Mouse (Mus musculus) limb, embryonic 10.5 days (tissue): ENCODE measurements around the gene Kdm5a. TPM values are rescaled to one million over a fixed set of nuclear protein-coding genes. Genes with fewer than 3 reads are reported as not detected.

Experiments
- DNase-seq: peaks from one replicate; pipeline ENCODE4 v3.0.0-alpha.2; 2017; ENCODE audit warnings: low spot score
- H3K27ac ChIP-seq: fragments of 300-500 bp; sonication (generic); 2 replicates; pipeline ENCODE4 v1.5.1; 2016; ENCODE audit warnings: mild to moderate bottlenecking
- H3K27me3 ChIP-seq: fragments of 300-500 bp; sonication (generic); 2 replicates; pipeline ENCODE4 v1.6.1; 2016; ENCODE audit warnings: low read depth, mild to moderate bottlenecking; ENCODE audit not compliant: poor library complexity, severe bottlenecking
- H3K36me3 ChIP-seq: fragments of 300-500 bp; sonication (generic); 2 replicates; pipeline ENCODE4 v1.6.1; 2016; ENCODE audit warnings: mild to moderate bottlenecking, moderate library complexity
- H3K4me1 ChIP-seq: fragments of 300-500 bp; sonication (generic); 2 replicates; pipeline ENCODE4 v1.6.1; 2016
- H3K4me3 ChIP-seq: fragments of 300-500 bp; sonication (generic); 2 replicates; pipeline ENCODE4 v1.5.1; 2016; ENCODE audit warnings: mild to moderate bottlenecking, moderate library complexity
- H3K9me3 ChIP-seq: fragments of 300-500 bp; sonication (generic); replicated peaks from 2 replicates; pipeline ENCODE4 v1.6.1; 2016; ENCODE audit warnings: mild to moderate bottlenecking
- WGBS: fragments of 180-500 bp; shearing (Covaris S2); methylation state at CpG from one replicate; pipeline ENCODE4 v1.1.7; 2016; 5-methylcytosine and 5-hydroxymethylcytosine counted together
- polyA plus RNA-seq: library from polyadenylated mRNA; unstranded; fragments of >200 nt; fragmentation: Nextera tagmentation; extraction: Ambion mirVana; gene quantifications from 2 replicates; pipeline ENCODE4 v1.2.1, GENCODE M21; 2016

The Kdm5a gene
- polyA plus RNA-seq, 1 experiment from 2014 or later, result 45.7 TPM

DNA sequence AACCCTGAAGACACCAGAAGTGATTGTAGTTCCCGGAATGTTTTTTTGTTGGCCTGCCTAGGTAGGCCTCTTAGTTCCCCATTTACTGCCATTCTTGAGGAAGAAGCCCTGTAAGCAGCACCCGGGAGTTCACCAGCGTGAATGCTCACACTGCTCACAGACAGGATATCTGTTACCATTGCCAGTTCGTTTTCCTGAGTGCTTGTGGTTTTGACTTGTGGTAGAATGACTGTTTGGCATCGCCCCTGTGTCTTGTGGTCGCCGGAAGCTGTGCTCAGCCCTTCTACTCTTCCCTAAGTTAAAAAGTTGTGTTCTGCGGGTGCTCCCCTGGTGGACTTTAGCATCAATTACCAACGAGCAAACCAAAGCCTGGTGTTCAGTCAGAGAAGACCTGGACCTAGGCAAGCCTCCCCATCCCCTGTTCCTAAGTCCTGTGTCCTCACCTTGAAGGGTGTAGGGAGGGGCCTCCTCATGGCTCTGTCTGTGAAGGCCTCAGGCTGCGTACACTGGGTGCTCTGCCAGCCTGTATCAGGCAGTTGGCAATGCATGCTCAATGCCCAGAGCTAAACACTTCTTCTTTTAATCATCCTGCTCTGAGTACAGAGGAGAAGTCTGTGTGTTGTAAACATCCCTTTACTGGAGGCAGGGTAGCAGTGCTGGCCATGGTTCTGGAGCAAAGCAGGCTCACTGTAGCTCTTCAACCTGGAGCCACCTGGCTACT is 102.8 kb downstream of the Kdm5a start:
- no peak for DNase-seq
- Histone ChIP-seq H3K27me3 (peaks cover 39% of the 10 kb centered on the region), H3K27ac (no peak overlapping the region), H3K4me1 (peaks cover 16% of the 10 kb centered on the region), H3K4me3 (no peak overlapping the region), H3K9me3 (no peaks in the 10 kb centered on the region), H3K36me3 (no peaks in the 10 kb centered on the region)
- 74% methylated on average over 10 of the region's 10 CpGs for WGBS

- Histone ChIP-seq H3K27me3 (peaks cover 24% of the 10 kb centered on the region), H3K4me1 (peaks cover 27% of the 10 kb centered on the region), H3K9me3 (no peaks in the 10 kb centered on the region), H3K4me3 (no peak overlapping the region), H3K27ac (no peak overlapping the region), H3K36me3 (no peaks in the 10 kb centered on the region)
- DNase-seq, result no peak
- WGBS, result 93% methylated on average over 4 of the region's 4 CpGs
Observed at GRCm38 (mm10) chr6:120468259-120468658, 104.3 kb downstream of the Kdm5a start.

DNA sequence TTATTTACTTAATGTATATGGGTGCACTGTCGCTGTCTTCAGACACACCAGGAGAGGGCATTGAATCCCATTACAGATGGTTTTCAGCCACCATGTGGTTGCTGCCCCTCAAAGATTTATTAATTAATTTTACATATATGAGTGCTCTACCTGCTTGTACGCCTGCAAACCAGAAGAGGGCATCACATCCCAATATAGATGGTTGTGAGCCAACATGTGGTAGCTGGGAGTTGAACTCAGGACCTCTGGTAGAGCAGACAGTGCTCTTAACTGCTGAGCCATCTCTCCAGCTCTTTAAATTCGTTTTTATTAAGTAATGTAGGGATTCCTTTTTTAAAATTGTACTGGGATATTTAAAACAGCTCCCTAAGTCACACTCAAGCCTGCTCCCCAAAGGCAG is 105.3 kb downstream of the Kdm5a start:
- Histone ChIP-seq H3K9me3 (no peaks in the 10 kb centered on the region), H3K36me3 (no peaks in the 10 kb centered on the region), H3K27ac (no peak overlapping the region), H3K4me1 (peaks cover 25% of the 10 kb centered on the region), H3K27me3 (peaks cover 14% of the 10 kb centered on the region), H3K4me3 (no peak overlapping the region)
- 69% methylated on average over 3 of the region's 3 CpGs for WGBS
- no peak for DNase-seq

- peaks cover 9% of the 10 kb centered on the region for H3K27me3 ChIP-seq
- no peak for DNase-seq
- peaks cover 25% of the 10 kb centered on the region for H3K4me1 ChIP-seq
- no peak overlapping the region for H3K4me3 ChIP-seq
- no peak overlapping the region for H3K27ac ChIP-seq
- no peaks in the 10 kb centered on the region for H3K9me3 ChIP-seq
- no peaks in the 10 kb centered on the region for H3K36me3 ChIP-seq
Observed at GRCm38 (mm10) chr6:120469770-120470169, 105.8 kb downstream of the Kdm5a start.

DNA sequence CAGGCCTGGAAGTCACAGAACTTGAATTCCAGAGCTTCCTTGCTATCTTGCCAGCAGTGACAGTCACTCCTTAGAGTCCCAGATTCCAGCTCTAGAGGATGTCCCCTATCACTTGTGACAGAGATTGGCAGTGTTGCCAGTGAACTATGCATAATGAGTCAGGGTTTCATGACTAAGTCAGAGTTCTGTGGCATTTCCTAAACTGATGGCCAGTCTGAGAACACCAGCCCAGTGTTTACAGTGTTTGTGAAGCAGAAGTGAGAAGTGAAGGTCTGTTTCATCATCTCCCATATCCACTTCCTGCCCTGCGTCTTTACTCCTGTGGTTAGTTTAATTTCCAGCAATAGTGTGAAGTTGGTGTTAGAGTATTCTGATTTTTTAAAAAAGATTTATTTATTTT is 106.7 kb downstream of the Kdm5a start:
- Histone ChIP-seq H3K27me3 (peaks cover under 1% of the 10 kb centered on the region), H3K36me3 (no peaks in the 10 kb centered on the region), H3K4me1 (peaks cover 25% of the 10 kb centered on the region), H3K27ac (no peak overlapping the region), H3K4me3 (no peak overlapping the region), H3K9me3 (no peaks in the 10 kb centered on the region)
- WGBS, result 77% methylated on average over 1 of the region's 1 CpGs
- no peak for DNase-seq

- Histone ChIP-seq H3K36me3 (no peaks in the 10 kb centered on the region), H3K4me3 (no peak overlapping the region), H3K27me3 (no peaks in the 10 kb centered on the region), H3K27ac (peak overlapping the region; percentile 37; the same call in 1 of the 2 replicates), H3K9me3 (no peaks in the 10 kb centered on the region), H3K4me1 (peaks cover 25% of the 10 kb centered on the region)
- DNase-seq, result no peak
- WGBS, result 14% methylated on average over 5 of the region's 5 CpGs
Observed at GRCm38 (mm10) chr6:120471991-120472441, 108.1 kb downstream of the Kdm5a start.

GRCm38 (mm10) chr6:120472455-120473140 is 108.7 kb downstream of the Kdm5a start:
- Histone ChIP-seq H3K36me3 (no peaks in the 10 kb centered on the region), H3K27me3 (no peaks in the 10 kb centered on the region), H3K27ac (peak overlapping the region; percentile 37), H3K4me1 (peaks cover 25% of the 10 kb centered on the region), H3K4me3 (no peak overlapping the region), H3K9me3 (no peaks in the 10 kb centered on the region)
- no peak for DNase-seq
- 28% methylated on average over 8 of the region's 8 CpGs for WGBS

GRCm38 (mm10) chr6:120473427-120473826 is 109.5 kb downstream of the Kdm5a start:
- Histone ChIP-seq H3K4me3 (no peak overlapping the region), H3K36me3 (no peaks in the 10 kb centered on the region), H3K4me1 (peaks cover 25% of the 10 kb centered on the region), H3K27me3 (no peaks in the 10 kb centered on the region), H3K9me3 (no peaks in the 10 kb centered on the region), H3K27ac (peak overlapping the region; percentile 39; the same call in 1 of the 2 replicates)
- WGBS, result 55% methylated on average over 5 of the region's 5 CpGs
- DNase-seq, result no peak

GRCm38 (mm10) chr6:120475288-120475687 is 111.4 kb downstream of the Kdm5a start:
- H3K4me3 ChIP-seq, result no peak overlapping the region
- no peaks in the 10 kb centered on the region for H3K9me3 ChIP-seq
- H3K27ac ChIP-seq, result no peak overlapping the region
- no peak for DNase-seq
- no peaks in the 10 kb centered on the region for H3K27me3 ChIP-seq
- peaks cover 25% of the 10 kb centered on the region for H3K4me1 ChIP-seq
- no peaks in the 10 kb centered on the region for H3K36me3 ChIP-seq
- WGBS, result 90% methylated on average over 8 of the region's 8 CpGs

DNA sequence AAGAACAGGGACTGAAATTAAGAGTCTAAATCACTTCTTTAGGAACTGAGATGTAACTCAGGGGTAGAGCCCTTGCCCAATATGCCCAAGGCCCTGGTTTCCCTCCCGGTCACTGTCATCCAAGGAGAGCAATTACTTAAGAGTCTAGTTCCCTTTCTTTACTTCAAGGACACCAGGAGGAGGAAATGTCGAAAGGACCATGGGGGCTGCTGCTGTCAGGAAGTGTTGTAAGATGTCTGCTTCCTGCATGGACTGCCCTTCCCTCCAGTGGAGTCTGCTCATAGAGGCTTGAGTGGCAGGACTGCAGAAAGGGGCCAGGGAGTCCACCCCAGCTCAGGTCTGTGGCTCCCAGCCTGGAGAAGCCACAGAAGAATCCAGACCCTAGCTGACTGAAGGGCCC is 115.4 kb downstream of the Kdm5a start:
- H3K27ac ChIP-seq, result no peak overlapping the region
- 84% methylated on average over 2 of the region's 2 CpGs for WGBS
- H3K9me3 ChIP-seq, result no peaks in the 10 kb centered on the region
- no peaks in the 10 kb centered on the region for H3K27me3 ChIP-seq
- DNase-seq, result no peak
- peaks cover 6% of the 10 kb centered on the region for H3K36me3 ChIP-seq
- H3K4me1 ChIP-seq, result peaks cover 4% of the 10 kb centered on the region; the same call in 1 of the 2 replicates
- H3K4me3 ChIP-seq, result no peak overlapping the region

- Histone ChIP-seq H3K4me3 (no peak overlapping the region), H3K27me3 (0 out of 2 replicates have a peak, but pooled peaks cover 3% of the 10 kb centered on the region), H3K9me3 (no peaks in the 10 kb centered on the region), H3K4me1 (peaks cover 4% of the 10 kb centered on the region; the same call in 1 of the 2 replicates), H3K36me3 (peaks cover 6% of the 10 kb centered on the region), H3K27ac (no peak overlapping the region)
- DNase-seq, result no peak
- WGBS, result 91% methylated on average over 5 of the region's 5 CpGs
Observed at GRCm38 (mm10) chr6:120480361-120480760, 116.4 kb downstream of the Kdm5a start.

- WGBS, result 92% methylated on average over 6 of the region's 6 CpGs
- H3K27ac ChIP-seq, result no peak overlapping the region
Observed at GRCm38 (mm10) chr6:120481538-120481937, 117.6 kb downstream of the Kdm5a start.

DNA sequence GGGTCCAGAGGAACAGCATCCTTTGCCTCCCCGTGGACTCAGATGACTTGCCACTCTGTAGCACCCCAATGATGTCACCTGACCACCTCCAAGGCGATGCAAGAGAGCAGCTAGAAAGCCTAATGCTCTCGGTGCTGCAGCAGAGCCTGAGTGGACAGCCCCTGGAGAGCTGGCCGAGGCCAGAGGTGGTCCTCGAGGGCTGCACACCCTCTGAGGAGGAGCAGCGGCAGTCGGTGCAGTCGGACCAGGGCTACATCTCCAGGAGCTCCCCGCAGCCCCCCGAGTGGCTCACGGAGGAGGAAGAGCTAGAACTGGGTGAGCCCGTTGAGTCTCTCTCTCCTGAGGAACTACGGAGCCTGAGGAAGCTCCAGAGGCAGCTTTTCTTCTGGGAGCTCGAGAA is 118.1 kb downstream of the Kdm5a start:
- Histone ChIP-seq H3K4me3 (no peak overlapping the region), H3K9me3 (no peaks in the 10 kb centered on the region), H3K36me3 (peaks cover 6% of the 10 kb centered on the region), H3K27me3 (0 out of 2 replicates have a peak, but pooled peaks cover 5% of the 10 kb centered on the region), H3K4me1 (peaks cover 4% of the 10 kb centered on the region; the same call in 1 of the 2 replicates), H3K27ac (no peak overlapping the region)
- no peak for DNase-seq
- 90% methylated on average over 14 of the region's 14 CpGs for WGBS

More at GRCm38 (mm10) chr6:120481538-120481937, 117.6 kb downstream of the Kdm5a start:
- Histone ChIP-seq H3K27me3 (0 out of 2 replicates have a peak, but pooled peaks cover 3% of the 10 kb centered on the region), H3K36me3 (peaks cover 6% of the 10 kb centered on the region), H3K4me3 (no peak overlapping the region), H3K9me3 (no peaks in the 10 kb centered on the region), H3K4me1 (peaks cover 4% of the 10 kb centered on the region; the same call in 1 of the 2 replicates)
- DNase-seq, result no peak
